Mouse (Mus musculus) gonadal fat pad, adult 2 months (tissue): ENCODE measurements around the gene Emx2. TPM values are rescaled to one million over a fixed set of nuclear protein-coding genes. Genes with fewer than 3 reads are reported as not detected.

Experiments used
- polyA plus RNA-seq: library from polyadenylated mRNA; depleted of rRNA; stranded (reverse); fragments of >200 nt; gene quantifications from 2 replicates; pipeline ENCODE4 v1.2.3, GENCODE M21; 2012; rRNA removed

Emx2 gene
- polyA plus RNA-seq, 1 experiment = 14.1 TPM

Other genes with a start within 250 kb of the Emx2 start
- not detected in 2 replicates for gene Kcnk18, start 239.2 kb upstream of the Emx2 start, polyA plus RNA-seq
- 0.09 and 0.13 TPM in 2 replicates for gene Slc18a2, start 197.5 kb upstream of the Emx2 start, polyA plus RNA-seq
- 3,373 and 3,658 TPM in 2 replicates for gene Rps12-ps3, start 136.1 kb upstream of the Emx2 start, polyA plus RNA-seq
- gene Pdzd8, start 112.6 kb upstream of the Emx2 start, polyA plus RNA-seq = 8.8 and 13.1 TPM in 2 replicates